Mouse (Mus musculus) myocyte (in vitro differentiated cells): ENCODE measurements around the gene 1810010D01Rik.
A peak's percentile ranks its signal among the peaks of the same experiment; 100 is the strongest.

ENCODE experiments used
- CEBPB ChIP-seq: IDR thresholded peaks from 2 replicates; pipeline ENCODE4 v1.6.1; 2011; ENCODE audit warnings: mild to moderate bottlenecking, moderate library complexity; ENCODE audit not compliant: poor library complexity, insufficient read depth, severe bottlenecking
- E2F4 ChIP-seq: IDR thresholded peaks from one replicate; pipeline ENCODE4 v1.6.1; 2011; ENCODE audit warnings: mild to moderate bottlenecking, control low read depth, moderate library complexity; ENCODE audit not compliant: insufficient read depth
- MAX ChIP-seq: IDR thresholded peaks from one replicate; pipeline ENCODE4 v1.6.1; 2011; ENCODE audit warnings: low read depth, mild to moderate bottlenecking, control low read depth
- MYOG ChIP-seq, 3 experiments: IDR thresholded peaks; one replicate each; pipeline ENCODE4 v1.6.1; 2011; ENCODE audit warnings: control low read depth in 2 of 3, low read depth in 2 of 3, mild to moderate bottlenecking in 2 of 3; ENCODE audit not compliant: insufficient read length in 2 of 3, control insufficient read depth in 1 of 3, insufficient read depth in 1 of 3
- POLR2A ChIP-seq: IDR thresholded peaks from one replicate; pipeline ENCODE4 v1.6.1; 2011; ENCODE audit warnings: low read depth, mild to moderate bottlenecking, control low read depth, moderate library complexity; ENCODE audit not compliant: insufficient read length
- POLR2AphosphoS2 ChIP-seq: IDR thresholded peaks from one replicate; pipeline ENCODE4 v1.6.1; 2011; ENCODE audit warnings: low read depth, control low read depth; ENCODE audit not compliant: insufficient read length
- TCF12 ChIP-seq: IDR thresholded peaks from one replicate; pipeline ENCODE4 v1.6.1; 2011; ENCODE audit warnings: mild to moderate bottlenecking, control low read depth; ENCODE audit not compliant: poor library complexity, insufficient read depth, severe bottlenecking

DNA sequence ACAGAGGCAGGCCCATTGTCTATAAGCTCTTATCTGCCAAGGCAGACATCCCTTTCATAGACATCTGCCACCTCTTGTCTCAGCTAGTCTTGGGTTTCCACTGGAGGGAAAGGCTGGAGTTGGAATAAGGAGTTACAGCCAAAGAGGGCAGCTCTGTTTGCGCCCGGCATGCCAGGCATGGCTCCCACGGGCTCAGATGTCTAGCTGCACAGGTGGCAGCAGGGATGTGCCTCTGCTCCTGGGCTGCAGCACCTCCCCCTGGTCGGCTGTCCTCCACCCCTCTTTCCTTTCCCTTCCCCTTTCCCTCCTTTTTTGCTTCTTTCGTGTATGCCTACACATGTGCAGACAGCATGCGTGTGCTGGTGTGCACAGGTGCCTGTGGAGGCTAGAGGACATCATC, 15.1 kb downstream of the 1810010D01Rik start:
- TF ChIP-seq POLR2AphosphoS2 (no peak), MYOG (IDR thresholded peaks at IDR 0.05; ENCODE audit: control insufficient read depth in 1 of 3, insufficient read depth in 1 of 3, insufficient read length in 2 of 3, low read depth in 2 of 3) (peak in 2 of 3 experiments; percentile 77 to 86), E2F4 (no peak), POLR2A (no peak), MAX (no peak), TCF12 (no peak), CEBPB (no peak)
